Mouse (Mus musculus) lung, embryonic 14.5 days (tissue): ENCODE measurements around the gene Znhit3. TPM values are rescaled to one million over a fixed set of nuclear protein-coding genes. Genes with fewer than 3 reads are reported as not detected.

Experiments
- ATAC-seq: fragments of 200-750 bp; cut with Nextera tagmentation; 2 replicates; pipeline ENCODE4 v1.8.0; 2017; ENCODE audit warnings: mild to moderate bottlenecking, moderate TSS enrichment, moderate library complexity; ENCODE audit not compliant: insufficient read depth
- DNase-seq: peaks from one replicate; pipeline ENCODE4 v3.0.0-alpha.2; 2015
- H3K27ac ChIP-seq: fragments of 300-500 bp; sonication (generic); 2 replicates; pipeline ENCODE4 v1.5.1; 2014; ENCODE audit warnings: low read depth, mild to moderate bottlenecking, moderate library complexity
- H3K27me3 ChIP-seq: fragments of 300-500 bp; sonication (generic); 2 replicates; pipeline ENCODE4 v1.6.1; 2014; ENCODE audit warnings: low read length, control low read depth; ENCODE audit not compliant: insufficient read depth
- H3K36me3 ChIP-seq: fragments of 300-500 bp; sonication (generic); 2 replicates; pipeline ENCODE4 v1.6.1; 2014; ENCODE audit warnings: control low read depth; ENCODE audit not compliant: insufficient read depth
- H3K4me1 ChIP-seq: fragments of 300-500 bp; sonication (generic); 2 replicates; pipeline ENCODE4 v1.6.1; 2014; ENCODE audit warnings: antibody characterized with exemption, control low read depth; ENCODE audit not compliant: insufficient read depth
- H3K4me2 ChIP-seq: fragments of 300-500 bp; sonication (generic); 2 replicates; pipeline ENCODE4 v1.6.1; 2014; ENCODE audit warnings: mild to moderate bottlenecking
- H3K4me3 ChIP-seq: fragments of 300-500 bp; sonication (generic); 2 replicates; pipeline ENCODE4 v1.5.1; 2014; ENCODE audit warnings: low read depth, low read length
- H3K9ac ChIP-seq: fragments of 300-500 bp; sonication (generic); 2 replicates; pipeline ENCODE4 v1.6.1; 2014
- H3K9me3 ChIP-seq: fragments of 300-500 bp; sonication (generic); 2 replicates; pipeline ENCODE4 v1.6.1; 2016; ENCODE audit warnings: low read depth, low read length, control low read depth
- CTCF ChIP-seq: IDR thresholded peaks from 2 replicates; pipeline ENCODE4 v1.5.1; 2016; ENCODE audit warnings: antibody characterized with exemption, low read depth
- WGBS: fragments of 180-500 bp; shearing (Covaris S2); extraction: QIAGEN DNeasy Blood & Tissue Kit; methylation state at CpG from one replicate; pipeline ENCODE4 v1.1.7; 2014; 5-methylcytosine and 5-hydroxymethylcytosine counted together
- polyA plus RNA-seq: library from polyadenylated mRNA; unstranded; fragments of >200 nt; fragmentation: Nextera tagmentation; extraction: Ambion mirVana; gene quantifications from 2 replicates; pipeline ENCODE4 v1.2.1, GENCODE M21; 2014

Gene Znhit3
- polyA plus RNA-seq, 1 experiment from 2014 or later: 61.4 TPM

DNA sequence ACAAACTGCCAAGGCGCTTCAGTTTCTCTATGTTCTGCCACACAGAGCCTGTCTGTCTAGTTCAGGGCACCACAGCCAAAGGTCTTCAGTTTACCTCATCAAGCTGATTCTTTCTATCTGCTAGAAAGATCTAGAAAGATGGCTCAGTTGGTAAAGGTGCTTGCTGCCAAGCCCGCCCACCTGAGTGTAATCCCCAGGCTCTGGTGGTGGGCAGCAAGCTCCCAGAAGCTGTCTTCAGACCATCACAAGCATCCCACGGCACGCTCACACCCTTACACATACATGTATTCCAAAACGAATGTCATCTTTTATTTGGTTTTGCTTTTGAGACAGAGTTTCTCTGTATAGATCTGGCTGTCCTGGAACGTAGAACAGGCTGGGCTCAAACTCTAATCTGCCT, 7.7 kb downstream of the Znhit3 start:
- DNase-seq (no peak), ATAC-seq (no peak)
- Histone ChIP-seq H3K4me3 (no peak overlapping the region), H3K36me3 (peaks cover 92% of the 10 kb centered on the region), H3K4me2 (no peak overlapping the region), H3K9ac (no peak overlapping the region), H3K27me3 (no peaks in the 10 kb centered on the region), H3K27ac (no peak overlapping the region), H3K9me3 (no peaks in the 10 kb centered on the region), H3K4me1 (no peaks in the 10 kb centered on the region)
- TF ChIP-seq CTCF: no peak
- WGBS: 91% methylated on average over 6 of the region's 6 CpGs

DNA sequence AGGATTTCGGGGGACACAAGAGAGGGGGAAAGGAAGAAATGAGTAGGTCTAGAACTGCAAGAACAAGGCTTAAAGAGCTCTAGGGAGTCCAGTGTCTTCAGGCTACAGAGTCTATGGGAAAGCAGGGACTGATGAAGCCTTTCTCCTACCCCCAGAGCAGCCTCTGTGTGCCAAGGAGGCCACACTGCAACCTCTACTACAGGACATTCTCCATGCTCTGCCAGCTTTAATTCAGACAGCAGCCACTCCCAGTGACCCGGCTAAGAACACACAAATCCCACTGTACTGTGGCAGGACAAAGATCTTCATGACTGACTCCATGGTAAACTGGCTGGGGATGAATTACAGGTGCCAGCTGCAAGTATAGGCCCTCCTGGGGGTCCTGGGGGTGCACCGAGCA, 9.1 kb downstream of the Znhit3 start:
- H3K4me1 ChIP-seq: no peaks in the 10 kb centered on the region
- H3K9ac ChIP-seq: no peak overlapping the region
- ATAC-seq (no peak), DNase-seq (no peak)
- H3K9me3 ChIP-seq: no peaks in the 10 kb centered on the region
- no peaks in the 10 kb centered on the region for H3K27me3 ChIP-seq
- H3K27ac ChIP-seq: no peak overlapping the region
- no peak overlapping the region for H3K4me3 ChIP-seq
- H3K36me3 ChIP-seq: peaks cover 93% of the 10 kb centered on the region
- TF ChIP-seq CTCF: no peak
- WGBS: 77% methylated on average over 3 of the region's 3 CpGs
- H3K4me2 ChIP-seq: no peak overlapping the region

DNA sequence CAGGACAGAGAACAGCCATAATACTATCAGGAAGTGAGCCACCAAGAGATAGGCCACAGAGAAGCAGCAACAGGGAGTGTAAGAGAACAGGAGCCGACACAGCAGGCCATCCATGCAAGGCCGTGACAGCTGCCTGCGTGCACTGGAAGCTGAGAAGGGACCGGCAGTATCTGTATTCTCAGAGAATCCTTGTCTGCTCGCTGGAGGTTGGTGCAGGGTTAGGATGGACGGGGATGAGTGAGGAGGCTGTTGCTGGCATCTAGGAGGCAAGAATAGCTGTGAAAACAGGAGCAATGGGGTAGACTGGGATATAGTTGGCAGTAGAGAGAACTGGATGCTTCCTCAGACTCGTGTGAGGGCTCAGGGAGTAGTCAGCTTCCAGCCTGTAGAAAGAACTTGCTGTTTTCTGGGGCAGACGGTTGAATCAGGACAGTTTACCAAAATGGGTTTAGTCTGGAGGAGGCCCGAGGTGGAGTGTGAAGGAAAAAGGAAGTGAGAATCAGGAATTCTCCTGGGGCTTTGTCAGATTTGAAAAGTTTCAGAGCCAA, 11.5 kb downstream of the Znhit3 start:
- H3K4me2 ChIP-seq: no peak overlapping the region
- H3K9me3 ChIP-seq: no peaks in the 10 kb centered on the region
- no peak for TF ChIP-seq CTCF
- ATAC-seq (no peak), DNase-seq (no peak)
- no peak overlapping the region for H3K27ac ChIP-seq
- no peaks in the 10 kb centered on the region for H3K27me3 ChIP-seq
- H3K36me3 ChIP-seq: peaks cover 95% of the 10 kb centered on the region
- H3K4me1 ChIP-seq: no peaks in the 10 kb centered on the region
- WGBS: 78% methylated on average over 9 of the region's 9 CpGs
- no peak overlapping the region for H3K4me3 ChIP-seq
- no peak overlapping the region for H3K9ac ChIP-seq

DNA sequence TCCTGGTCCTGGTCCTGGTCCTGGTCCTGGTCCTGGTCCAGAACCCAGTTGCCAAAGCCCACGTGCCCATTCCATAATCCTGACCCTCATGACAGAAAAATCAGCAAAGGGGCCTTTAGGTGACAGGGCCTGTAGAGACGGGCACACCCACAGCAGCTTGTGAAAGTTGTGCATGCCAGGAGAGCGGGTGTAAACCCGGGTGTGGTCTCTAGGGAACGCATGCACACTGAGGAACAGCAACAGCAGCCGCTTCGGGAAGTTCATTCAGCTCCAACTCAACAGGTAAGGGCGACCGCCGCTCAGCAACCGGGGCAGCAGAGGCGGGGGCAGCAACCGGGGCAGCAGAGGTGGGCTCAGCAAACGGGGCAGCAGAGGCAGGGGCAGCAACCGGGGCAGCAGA, 23.1 kb downstream of the Znhit3 start:
- DNase-seq (no peak), ATAC-seq (no peak)
- TF ChIP-seq CTCF: no peak
- WGBS: 84% methylated on average over 15 of the region's 15 CpGs
- Histone ChIP-seq H3K36me3 (peaks cover 67% of the 10 kb centered on the region), H3K9me3 (no peaks in the 10 kb centered on the region), H3K4me2 (no peak overlapping the region), H3K9ac (no peak overlapping the region), H3K27ac (no peak overlapping the region), H3K4me1 (no peaks in the 10 kb centered on the region), H3K27me3 (no peaks in the 10 kb centered on the region), H3K4me3 (no peak overlapping the region)

DNA sequence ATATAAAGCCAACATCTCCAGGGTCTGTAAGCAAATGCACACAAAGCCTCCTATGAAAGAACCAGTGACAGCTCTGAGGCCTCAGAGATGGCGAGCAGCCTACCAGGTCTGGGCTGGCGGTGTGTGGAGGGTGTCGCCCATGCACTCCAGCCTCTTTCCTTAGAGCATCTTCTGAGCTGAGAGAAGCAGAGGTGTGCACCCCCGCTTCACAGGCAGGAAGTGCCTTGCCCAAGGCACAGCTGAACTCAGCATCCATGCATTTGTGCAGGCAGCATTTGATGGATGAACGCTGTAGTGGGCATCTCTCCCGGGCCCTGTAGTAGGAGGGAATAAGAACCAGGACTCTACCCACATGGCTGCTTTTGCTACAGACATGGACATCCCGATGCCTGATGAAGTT, 24.5 kb downstream of the Znhit3 start:
- Histone ChIP-seq H3K9ac (no peak overlapping the region), H3K4me2 (no peak overlapping the region), H3K4me3 (no peak overlapping the region), H3K36me3 (peaks cover 74% of the 10 kb centered on the region), H3K9me3 (no peaks in the 10 kb centered on the region), H3K4me1 (no peaks in the 10 kb centered on the region), H3K27me3 (no peaks in the 10 kb centered on the region), H3K27ac (no peak overlapping the region)
- DNase-seq: no peak
- ATAC-seq: no peak
- WGBS: 86% methylated on average over 7 of the region's 7 CpGs
- no peak for TF ChIP-seq CTCF

DNA sequence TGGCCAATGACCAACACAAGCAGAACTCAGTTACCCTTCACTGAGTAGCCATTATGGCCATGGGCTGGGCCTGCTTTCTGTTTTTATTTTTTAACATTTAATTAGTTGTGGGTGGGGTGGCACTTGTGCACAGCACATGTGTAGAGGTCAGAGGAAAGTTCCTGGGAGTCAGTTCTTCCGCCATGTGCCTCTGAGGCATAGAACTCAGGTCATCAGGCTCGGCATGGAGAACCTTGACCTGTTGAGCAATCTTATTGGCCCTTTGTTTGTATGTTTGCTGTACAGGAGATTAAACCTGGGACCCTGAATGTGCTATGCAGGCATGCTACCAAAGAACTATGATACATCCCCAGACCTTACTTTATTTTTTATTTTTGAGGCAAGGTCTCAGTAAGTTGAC, 26.7 kb downstream of the Znhit3 start:
- Histone ChIP-seq H3K9ac (no peak overlapping the region), H3K9me3 (no peaks in the 10 kb centered on the region), H3K27me3 (no peaks in the 10 kb centered on the region), H3K36me3 (peaks cover 72% of the 10 kb centered on the region), H3K4me1 (no peaks in the 10 kb centered on the region), H3K4me3 (no peak overlapping the region), H3K27ac (no peak overlapping the region), H3K4me2 (no peak overlapping the region)
- no peak for ATAC-seq
- DNase-seq: no peak
- no peak for TF ChIP-seq CTCF
- 92% methylated on average over 2 of the region's 2 CpGs for WGBS

DNA sequence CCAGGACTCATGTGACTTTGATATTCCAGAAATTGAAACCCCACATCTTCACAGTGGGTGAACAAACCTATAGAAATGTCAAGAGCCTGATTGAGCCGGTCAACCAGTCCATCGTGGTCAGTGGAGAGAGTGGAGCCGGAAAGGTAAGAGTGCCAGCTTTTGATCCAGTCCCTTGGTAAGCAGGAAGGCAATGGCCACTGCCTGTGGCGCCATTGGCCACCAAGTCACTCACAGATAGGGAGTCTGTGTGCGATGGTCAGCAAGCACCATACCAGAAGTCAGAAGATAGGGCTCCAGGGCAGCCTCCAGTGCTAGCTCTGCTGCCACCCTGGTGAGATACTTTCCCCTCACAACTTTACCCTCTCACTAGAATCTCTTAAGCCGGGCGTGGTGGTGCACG, 28.1 kb downstream of the Znhit3 start:
- Histone ChIP-seq H3K4me1 (no peaks in the 10 kb centered on the region), H3K27me3 (no peaks in the 10 kb centered on the region), H3K36me3 (peaks cover 76% of the 10 kb centered on the region), H3K9ac (no peak overlapping the region), H3K4me2 (no peak overlapping the region), H3K9me3 (no peaks in the 10 kb centered on the region), H3K4me3 (no peak overlapping the region), H3K27ac (no peak overlapping the region)
- 95% methylated on average over 8 of the region's 8 CpGs for WGBS
- ATAC-seq (no peak), DNase-seq (no peak)
- TF ChIP-seq CTCF: no peak

DNA sequence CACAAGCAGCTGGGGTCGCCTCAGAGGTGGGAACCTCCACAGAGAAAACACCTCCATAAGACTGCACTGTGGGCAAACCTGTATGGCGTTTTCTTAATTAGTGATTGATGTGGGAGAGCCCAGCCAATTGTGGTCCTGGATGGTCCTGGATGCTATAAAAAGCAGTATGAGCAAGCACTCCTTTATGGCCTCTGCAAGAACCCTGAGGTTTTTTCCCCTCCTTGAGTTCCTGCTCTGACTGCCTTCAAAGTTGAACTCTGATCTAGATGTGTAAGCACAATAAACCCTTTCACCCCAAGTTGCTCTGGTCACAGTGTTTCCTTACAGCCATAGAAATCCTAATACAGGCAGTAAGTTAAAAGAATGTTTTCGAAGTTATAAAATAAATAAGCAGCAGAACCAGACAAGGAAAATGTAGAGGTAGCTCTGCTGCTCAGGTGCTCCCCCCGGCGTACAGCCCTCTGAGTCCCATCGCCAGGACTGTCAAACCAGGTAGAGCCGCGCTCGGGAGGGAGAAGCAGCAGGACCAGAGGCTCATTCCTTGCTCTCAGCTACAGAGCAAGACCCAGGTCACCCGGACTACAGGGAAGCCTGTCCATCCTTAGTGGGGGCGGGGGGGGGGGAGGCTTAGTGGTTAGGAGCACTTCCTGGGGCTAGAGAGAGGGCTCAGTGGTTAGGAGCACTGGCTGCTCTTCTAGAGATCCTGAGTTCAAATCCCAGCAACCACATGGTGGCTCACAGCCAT, 29.2 kb downstream of the Znhit3 start:
- Histone ChIP-seq H3K4me1 (no peaks in the 10 kb centered on the region), H3K9me3 (no peaks in the 10 kb centered on the region), H3K27ac (no peak overlapping the region), H3K4me2 (no peak overlapping the region), H3K27me3 (no peaks in the 10 kb centered on the region), H3K4me3 (no peak overlapping the region), H3K9ac (no peak overlapping the region), H3K36me3 (peaks cover 71% of the 10 kb centered on the region)
- WGBS: 83% methylated on average over 11 of the region's 11 CpGs
- TF ChIP-seq CTCF: no peak
- ATAC-seq (no peak), DNase-seq (no peak)
